Mouse (Mus musculus) liver, adult 2 months (tissue): ENCODE measurements around the gene Rap1b.

Source experiments
- CTCF ChIP-seq: fragments of 200-500 bp; IDR thresholded peaks from 2 replicates; pipeline ENCODE4 v1.5.1; 2011; ENCODE audit warnings: low read depth, low read length, control low read depth
- POLR2A ChIP-seq: fragments of 200-500 bp; IDR thresholded peaks from 2 replicates; pipeline ENCODE4 v1.6.1; 2011; ENCODE audit warnings: low read length, control low read depth; ENCODE audit not compliant: insufficient read depth; ENCODE audit errors: extremely low read depth

DNA sequence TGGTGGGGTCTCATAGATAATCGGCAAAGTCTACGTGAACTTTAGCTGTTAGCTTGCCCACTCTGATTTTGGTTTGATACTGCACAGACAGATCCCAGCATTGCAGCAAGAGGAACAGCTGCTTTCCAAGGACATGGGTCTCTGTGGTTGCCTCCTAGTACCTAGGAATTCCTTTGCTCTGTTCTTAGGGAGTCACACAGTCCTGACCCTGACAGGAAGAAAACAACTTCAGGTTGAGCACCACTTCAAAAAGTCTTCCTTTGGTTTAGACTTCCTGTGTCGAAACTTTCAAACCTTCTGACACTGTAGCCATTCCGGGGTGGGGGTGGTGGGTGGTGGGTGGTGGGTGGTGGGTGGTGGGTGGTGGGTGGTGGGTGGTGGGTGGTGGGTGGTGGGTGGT is 18.4 kb upstream of the Rap1b start:
- no peak for TF ChIP-seq POLR2A
- TF ChIP-seq CTCF, result no peak
